In the genomic region with DNA sequence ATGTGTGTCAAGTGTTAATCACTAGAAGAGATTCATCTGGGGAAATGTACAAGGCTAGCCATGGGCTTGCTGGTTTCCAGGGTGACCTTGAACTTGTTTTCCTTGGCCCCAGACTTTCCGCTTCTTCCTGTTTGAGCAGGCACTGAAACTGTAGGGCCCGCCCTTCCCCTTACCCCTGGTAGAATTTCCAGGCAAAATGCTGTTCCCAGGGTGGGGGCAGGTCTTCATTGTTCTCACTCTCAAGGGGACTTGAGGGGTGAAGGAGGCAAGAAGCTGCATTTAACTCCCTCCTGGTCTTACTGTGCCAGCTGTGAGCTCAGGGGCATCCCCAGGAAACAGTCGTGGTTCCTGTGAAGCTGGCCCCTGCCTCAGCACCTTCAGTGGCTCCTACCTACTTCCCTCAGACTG, we compare ENCODE assay signal across 8 mouse cellular contexts. TPM values are rescaled to one million over a fixed set of nuclear protein-coding genes. Genes with fewer than 3 reads are reported as not detected.
DNase-seq lines count a peak whose midpoint lies in the region; ATAC-seq and TF ChIP-seq lines count a peak whose summit lies in the region.

No protein-coding gene starts in this region.

- peak overlapping the region; percentile 86 for H3K27ac ChIP-seq in brown adipose tissue, adult 24 weeks (replicated peaks; ENCODE audit: low read depth, low read length)
- no peak overlapping the region for H3K27ac ChIP-seq in forebrain, embryonic 14.5 days (ENCODE audit: low read depth, low read length)

- no peak for TF ChIP-seq CTCF in lung, adult 2 months (IDR thresholded peaks at IDR 0.05; ENCODE audit: insufficient read depth, low read length)

- no peak overlapping the region for H3K4me3 ChIP-seq in lung, adult 2 months (replicated peaks; ENCODE audit: extremely low read depth, low read depth, low read length)
- H3K4me3 ChIP-seq in brown adipose tissue, adult 24 weeks (ENCODE audit: insufficient read depth, low read depth, low read length) = no peak overlapping the region
- no peak overlapping the region for H3K4me3 ChIP-seq in forebrain, embryonic 14.5 days (ENCODE audit: low read depth, low read length)

- TF ChIP-seq POLR2A in lung, adult 2 months (IDR thresholded peaks at IDR 0.05; ENCODE audit: borderline replicate concordance, extremely low read depth, low read depth, low read length) = no peak

- no peaks in the 10 kb centered on the region for H3K27me3 ChIP-seq in forebrain, embryonic 14.5 days (replicated peaks; ENCODE audit: control insufficient read depth, insufficient read depth, low read length)

- H3K36me3 ChIP-seq in forebrain, embryonic 14.5 days (ENCODE audit: control insufficient read depth, insufficient read depth, low read length) = no peaks in the 10 kb centered on the region

- peak; percentile 60 to 67 for DNase-seq in lung, adult 18-20 months
- no peak for DNase-seq in lung, adult 2 months
- peak; percentile 63 for DNase-seq in lung, postnatal 36 days
- DNase-seq in right cerebral cortex, postnatal 25 days = no peak
- DNase-seq in forebrain, embryonic 14.5 days (ENCODE audit: low spot score) = no peak

- peaks cover 31% of the 10 kb centered on the region for H3K4me1 ChIP-seq in lung, adult 2 months (ENCODE audit: control insufficient read depth, insufficient read depth, low read length)
- peaks cover 75% of the 10 kb centered on the region for H3K4me1 ChIP-seq in brown adipose tissue, adult 24 weeks (ENCODE audit: control insufficient read depth, insufficient read depth, insufficient read length, low read length)
- peaks cover 19% of the 10 kb centered on the region for H3K4me1 ChIP-seq in forebrain, embryonic 14.5 days (ENCODE audit: control insufficient read depth, insufficient read depth, low read length)

- no peak overlapping the region for H3K4me2 ChIP-seq in forebrain, embryonic 14.5 days (ENCODE audit: low read length)

- no peak overlapping the region for H3K9ac ChIP-seq in forebrain, embryonic 14.5 days (ENCODE audit: low read length)

- no peaks in the 10 kb centered on the region for H3K9me3 ChIP-seq in forebrain, embryonic 14.5 days (replicated peaks; ENCODE audit: control insufficient read depth, low read length)

- 29% methylated on average over 3 of the region's 3 CpGs for WGBS in lung, adult 2 months
- WGBS in forebrain, embryonic 14.5 days = 53% methylated on average over 3 of the region's 3 CpGs

- peak; percentile 47 to 57; a peak in 2 of 4 replicates for ATAC-seq in hematopoietic stem cell, adult 5-6 weeks (replicated peaks in 1 of 2; ENCODE audit: insufficient read depth in 1 of 2, low FRiP score in 2 of 2, low TSS enrichment in 1 of 2, low read depth in 1 of 2, poor library complexity in 2 of 2, severe bottlenecking in 2 of 2)
- no peak for ATAC-seq in frontal cortex, adult (ENCODE audit: low TSS enrichment)
- ATAC-seq in forebrain, embryonic 14.5 days = no peak

RNA-seq across cellular contexts. Expression of a gene that starts 55.9 kb away (rescaled TPM):
- 113 and 132 TPM in 2 replicates for polyA plus RNA-seq in lung, adult 2 months (2012; rRNA removed)
- polyA plus RNA-seq in brown adipose tissue, adult 24 weeks (2012; ENCODE audit: insufficient read depth, insufficient read length, missing spikeins) = 14.3 and 19.1 TPM in 2 replicates
- total RNA-seq in hematopoietic stem cell, adult 5-6 weeks (2017) = 15.0 and 16.9 TPM in 2 replicates
- 29.7 and 37.9 TPM in 2 replicates for polyA plus RNA-seq in forebrain, embryonic 14.5 days (2014; fragmentation: Nextera tagmentation; extraction: Ambion mirVana)

Comparison
In these comparisons a context has a peak if more than half of its experiments do, and no peak if none do; other contexts are left out.
1. DNase-seq: peak in lung, adult 18-20 months (2 of 2) and lung, postnatal 36 days (single experiment); none in lung, adult 2 months (single experiment), right cerebral cortex, postnatal 25 days (single experiment) and forebrain, embryonic 14.5 days (single experiment).
2. ATAC-seq: peak in hematopoietic stem cell, adult 5-6 weeks (2 of 2); none in frontal cortex, adult (single experiment) and forebrain, embryonic 14.5 days (single experiment).